Mouse (Mus musculus): ENCODE data around the gene Treml4. TPM values are rescaled to one million over a fixed set of nuclear protein-coding genes. Genes with fewer than 3 reads are reported as not detected.
A peak's percentile ranks its signal among the peaks of the same experiment; 100 is the strongest.

The Treml4 gene
- polyA plus RNA-seq, 1 experiment from 2014 or later = 1.3 TPM

DNA sequence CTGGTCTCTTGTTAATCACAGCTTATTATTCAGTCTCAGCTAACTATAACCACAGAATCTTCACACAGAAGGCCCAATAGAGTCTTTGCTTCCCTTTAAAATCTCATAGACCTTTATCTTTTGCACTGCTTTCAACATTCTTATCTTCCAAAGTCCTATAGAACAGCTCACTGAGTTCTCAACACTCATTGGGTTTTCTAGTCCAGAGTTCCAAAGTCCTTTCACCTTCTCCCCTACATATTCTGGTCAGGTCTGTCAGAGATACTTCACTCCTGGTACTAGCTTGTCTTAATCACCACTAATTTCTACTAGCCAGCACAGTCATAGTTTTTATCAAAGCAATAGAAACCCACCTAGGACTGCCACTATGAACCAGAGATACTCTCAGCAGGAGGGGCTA is 7.5 kb upstream of the Treml4 start:
- no peaks in the 10 kb centered on the region for H3K36me3 ChIP-seq
- no peak overlapping the region for H3K9ac ChIP-seq
- no peak overlapping the region for H3K4me3 ChIP-seq (replicated peaks)
- H3K27me3 ChIP-seq (replicated peaks) = no peaks in the 10 kb centered on the region
- no peak overlapping the region for H3K4me2 ChIP-seq
- H3K4me1 ChIP-seq = no peaks in the 10 kb centered on the region
- no peak for ATAC-seq (ENCODE audit: insufficient read depth, low FRiP score, low read depth)
- no peaks in the 10 kb centered on the region for H3K9me3 ChIP-seq
- no peak overlapping the region for H3K27ac ChIP-seq

DNA sequence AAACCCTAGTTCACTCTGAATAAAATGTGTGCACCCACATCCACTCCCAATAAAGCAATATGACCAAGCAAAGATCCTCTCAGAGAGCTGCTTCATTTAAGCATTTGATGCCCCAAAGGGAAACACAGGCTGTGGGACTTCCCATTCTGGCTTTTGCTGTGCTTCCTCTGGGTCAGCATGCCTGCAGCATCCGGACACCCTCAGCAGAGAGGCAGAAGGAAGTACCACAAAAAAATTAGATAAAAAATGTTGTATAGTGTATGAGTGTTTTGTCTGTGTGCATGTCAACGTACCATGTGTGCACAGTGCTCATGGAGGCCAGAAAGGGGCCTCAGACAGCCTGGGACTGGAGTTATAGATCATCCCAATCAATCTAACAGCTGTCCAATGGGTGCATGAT is 2.2 kb upstream of the Treml4 start:
- Histone ChIP-seq H3K36me3 (no peaks in the 10 kb centered on the region), H3K27ac (no peak overlapping the region), H3K4me3 (replicated peaks) (no peak overlapping the region), H3K4me1 (no peaks in the 10 kb centered on the region), H3K9ac (no peak overlapping the region), H3K27me3 (replicated peaks) (no peaks in the 10 kb centered on the region), H3K9me3 (no peaks in the 10 kb centered on the region), H3K4me2 (no peak overlapping the region)
- ATAC-seq (ENCODE audit: insufficient read depth, low FRiP score, low read depth) = no peak
- 65% methylated on average over 2 of the region's 2 CpGs for WGBS

DNA sequence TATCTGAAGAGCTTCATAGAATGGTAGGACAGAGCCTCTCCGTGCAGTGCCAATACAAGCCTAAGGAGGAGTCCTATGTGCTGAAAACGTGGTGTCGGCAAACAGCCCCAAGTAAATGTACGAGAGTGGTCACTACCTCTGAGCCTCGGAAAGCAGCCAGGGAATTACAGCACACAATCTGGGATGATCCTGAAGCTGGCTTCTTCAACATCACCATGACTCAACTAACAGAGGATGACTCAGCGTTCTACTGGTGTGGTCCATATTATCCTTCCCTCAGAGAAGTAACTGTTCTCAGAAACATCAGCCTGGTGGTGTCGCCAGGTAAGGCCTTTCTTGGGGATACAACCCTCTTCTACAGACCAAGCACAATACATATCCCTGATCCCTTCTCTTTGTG is 567 bp downstream of the Treml4 start:
- Histone ChIP-seq H3K4me2 (no peak overlapping the region), H3K36me3 (no peaks in the 10 kb centered on the region), H3K4me1 (no peaks in the 10 kb centered on the region), H3K9me3 (no peaks in the 10 kb centered on the region), H3K27ac (no peak overlapping the region), H3K4me3 (replicated peaks) (no peak overlapping the region), H3K9ac (no peak overlapping the region), H3K27me3 (replicated peaks) (no peaks in the 10 kb centered on the region)
- WGBS = 85% methylated on average over 7 of the region's 7 CpGs
- ATAC-seq (ENCODE audit: insufficient read depth, low FRiP score, low read depth) = no peak

DNA sequence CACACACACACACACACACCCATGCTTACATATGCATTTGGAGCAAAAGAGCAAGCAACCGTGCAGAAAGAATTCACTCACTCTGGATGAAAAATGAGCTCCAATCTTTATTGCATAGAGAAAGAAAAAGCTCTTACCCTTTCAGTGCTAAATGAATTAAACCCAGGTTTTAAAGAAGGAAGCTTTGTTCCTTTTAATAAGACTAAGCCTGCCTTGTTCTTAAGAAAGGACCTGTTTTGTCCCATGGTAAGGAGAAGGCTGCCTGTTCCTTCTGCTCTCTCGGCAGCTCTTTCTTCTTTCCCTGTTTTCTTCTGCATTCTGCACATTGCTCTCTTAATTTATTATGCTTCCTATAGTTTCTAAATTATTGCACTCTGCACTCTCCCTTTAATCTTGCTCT is 2.0 kb downstream of the Treml4 start:
- Histone ChIP-seq H3K27ac (no peak overlapping the region), H3K4me3 (replicated peaks) (no peak overlapping the region), H3K4me2 (no peak overlapping the region), H3K9ac (no peak overlapping the region), H3K27me3 (replicated peaks) (no peaks in the 10 kb centered on the region), H3K4me1 (no peaks in the 10 kb centered on the region), H3K9me3 (no peaks in the 10 kb centered on the region), H3K36me3 (no peaks in the 10 kb centered on the region)
- no peak for ATAC-seq (ENCODE audit: insufficient read depth, low FRiP score, low read depth)
- 12% methylated on average over 2 of the region's 2 CpGs for WGBS

DNA sequence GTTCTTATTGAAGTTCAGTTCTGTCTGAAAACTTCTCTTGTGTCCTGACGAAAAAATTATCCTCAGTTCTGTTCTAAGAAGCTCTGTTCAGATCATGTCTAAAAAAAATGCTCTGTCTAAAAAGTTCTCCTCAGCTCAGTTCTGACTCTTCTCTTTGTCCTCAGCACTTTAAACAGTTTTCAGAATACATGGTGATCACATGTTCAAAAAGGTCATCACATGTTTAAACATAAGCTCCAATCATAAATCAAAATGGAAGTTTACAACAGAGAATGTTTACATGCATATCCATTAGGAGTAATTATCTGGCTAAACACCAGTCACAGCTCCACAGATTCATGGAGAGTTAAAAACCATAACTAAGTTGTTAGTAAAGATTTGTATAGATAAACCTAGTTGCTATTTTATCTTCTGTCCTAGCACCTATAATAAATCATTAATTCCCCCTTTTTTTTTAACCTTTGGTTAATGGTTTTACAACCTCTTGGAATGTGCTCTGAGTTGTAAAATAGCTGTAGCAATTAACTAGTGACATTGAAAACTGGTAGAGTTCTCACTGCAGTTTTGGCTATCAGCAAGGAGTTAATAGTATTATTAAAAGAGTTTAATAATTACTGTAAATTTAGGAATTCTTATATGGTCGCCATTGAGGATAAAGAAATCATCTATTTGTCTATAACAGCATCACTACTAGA is 2.7 kb downstream of the Treml4 start:
- H3K4me2 ChIP-seq = no peak overlapping the region

DNA sequence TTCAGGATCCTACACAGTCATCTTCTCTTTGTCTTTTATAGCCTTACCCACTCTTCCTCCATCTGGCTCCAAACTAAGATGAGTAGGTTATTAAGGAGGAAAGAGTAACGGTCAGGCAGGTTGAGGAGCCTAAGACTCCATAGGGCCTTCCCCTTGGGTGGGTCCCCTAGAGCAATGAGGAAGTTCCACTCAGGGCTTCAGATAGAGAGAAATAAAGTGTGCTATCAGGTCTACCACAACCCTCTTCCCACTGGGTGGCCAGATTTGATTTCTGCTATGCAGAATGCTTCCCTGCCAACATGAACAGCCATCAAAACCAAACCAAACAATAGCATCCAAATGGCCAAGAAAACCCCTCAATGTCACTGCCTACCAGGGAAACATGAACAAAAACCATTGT is 3.5 kb downstream of the Treml4 start:
- Histone ChIP-seq H3K27ac (no peak overlapping the region), H3K9ac (no peak overlapping the region), H3K9me3 (no peaks in the 10 kb centered on the region), H3K4me1 (no peaks in the 10 kb centered on the region), H3K36me3 (no peaks in the 10 kb centered on the region), H3K4me3 (replicated peaks) (no peak overlapping the region), H3K27me3 (replicated peaks) (no peaks in the 10 kb centered on the region), H3K4me2 (no peak overlapping the region)
- WGBS = 59% methylated on average over 1 of the region's 1 CpGs
- ATAC-seq (ENCODE audit: insufficient read depth, low FRiP score, low read depth) = no peak

More for the DNA sequence above, 2.7 kb downstream of the Treml4 start:
- Histone ChIP-seq H3K27ac (no peak overlapping the region), H3K4me1 (no peaks in the 10 kb centered on the region), H3K9ac (no peak overlapping the region), H3K27me3 (replicated peaks) (no peaks in the 10 kb centered on the region), H3K9me3 (no peaks in the 10 kb centered on the region), H3K36me3 (no peaks in the 10 kb centered on the region), H3K4me3 (replicated peaks) (no peak overlapping the region)
- no peak for ATAC-seq (ENCODE audit: insufficient read depth, low FRiP score, low read depth)
- WGBS = 30% methylated on average over 2 of the region's 2 CpGs

DNA sequence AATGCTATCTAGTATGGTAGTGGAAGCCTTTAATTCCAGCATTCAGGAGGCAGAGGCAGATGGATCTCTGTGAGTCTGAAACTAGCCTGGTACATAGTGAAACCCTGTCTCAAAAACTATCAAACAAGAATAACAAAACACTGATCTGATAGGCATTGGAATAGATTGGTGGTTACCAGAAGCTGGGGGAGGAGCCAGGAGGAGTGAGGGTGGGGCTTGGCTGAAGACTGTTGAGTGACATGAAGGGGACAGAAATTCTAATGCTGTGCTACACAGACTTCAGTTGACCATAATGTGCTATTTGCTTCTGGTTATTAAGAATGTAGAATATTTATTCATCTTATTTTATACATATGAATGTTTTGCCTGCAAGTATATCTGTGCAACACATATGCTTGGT is 4.2 kb downstream of the Treml4 start:
- no peaks in the 10 kb centered on the region for H3K9me3 ChIP-seq
- no peak for ATAC-seq (ENCODE audit: insufficient read depth, low FRiP score, low read depth)
- H3K36me3 ChIP-seq = no peaks in the 10 kb centered on the region
- no peaks in the 10 kb centered on the region for H3K4me1 ChIP-seq
- H3K4me3 ChIP-seq (replicated peaks) = no peak overlapping the region
- H3K27me3 ChIP-seq (replicated peaks) = no peaks in the 10 kb centered on the region
- no peak overlapping the region for H3K4me2 ChIP-seq
- no peak overlapping the region for H3K9ac ChIP-seq
- H3K27ac ChIP-seq = no peak overlapping the region

DNA sequence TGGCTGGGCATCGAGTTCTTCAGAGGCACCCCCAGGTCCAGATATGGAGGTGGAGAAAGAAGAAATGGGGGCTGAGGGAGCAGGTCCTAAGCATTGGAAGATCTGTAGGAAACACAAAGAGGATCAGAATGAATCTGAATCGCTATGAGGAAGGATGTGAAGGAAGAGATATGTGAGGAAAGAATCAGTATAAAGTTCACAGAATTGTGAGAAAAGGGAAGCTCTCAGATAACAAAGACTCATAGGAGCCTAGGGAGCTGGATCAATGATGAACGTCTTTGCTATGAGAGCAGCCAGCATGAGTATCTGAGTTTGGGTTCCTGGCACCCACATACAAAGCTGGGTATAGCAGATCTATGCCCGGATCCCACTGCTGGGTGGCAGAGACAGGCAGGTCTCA is 5.7 kb downstream of the Treml4 start:
- ATAC-seq (ENCODE audit: insufficient read depth, low FRiP score, low read depth) = no peak
- WGBS = 71% methylated on average over 4 of the region's 4 CpGs
- H3K9me3 ChIP-seq = no peaks in the 10 kb centered on the region
- H3K4me3 ChIP-seq (replicated peaks) = no peak overlapping the region
- H3K27me3 ChIP-seq (replicated peaks) = no peaks in the 10 kb centered on the region
- H3K4me2 ChIP-seq = no peak overlapping the region
- no peaks in the 10 kb centered on the region for H3K36me3 ChIP-seq
- H3K27ac ChIP-seq = no peak overlapping the region
- H3K9ac ChIP-seq = no peak overlapping the region
- no peaks in the 10 kb centered on the region for H3K4me1 ChIP-seq

DNA sequence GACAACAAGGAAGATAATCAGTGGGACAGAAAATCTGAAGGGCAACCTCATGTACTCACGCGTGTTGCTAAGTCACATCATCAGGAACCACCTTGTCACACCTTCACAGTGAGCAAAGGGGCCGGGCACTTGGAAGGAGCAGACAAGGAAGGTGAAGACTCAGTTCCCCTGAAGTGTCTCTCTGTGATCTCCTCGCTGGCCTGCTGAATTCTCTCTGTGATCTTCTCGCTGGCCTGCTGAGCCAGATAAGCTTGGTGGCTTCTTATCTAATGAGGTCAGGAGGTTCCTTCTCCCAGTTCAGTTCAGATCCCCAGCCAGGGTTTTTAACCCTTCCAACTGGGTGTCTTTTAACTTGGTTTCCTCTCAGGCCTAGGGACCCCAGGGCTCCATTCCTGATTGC is 8.1 kb downstream of the Treml4 start:
- Histone ChIP-seq H3K36me3 (no peaks in the 10 kb centered on the region), H3K27me3 (replicated peaks) (no peaks in the 10 kb centered on the region), H3K9ac (no peak overlapping the region), H3K4me2 (no peak overlapping the region), H3K4me3 (replicated peaks) (no peak overlapping the region), H3K27ac (no peak overlapping the region), H3K9me3 (no peaks in the 10 kb centered on the region), H3K4me1 (no peaks in the 10 kb centered on the region)
- ATAC-seq (ENCODE audit: insufficient read depth, low FRiP score, low read depth) = peak; percentile 87; the same call in 1 of the 2 replicates
- WGBS = 62% methylated on average over 5 of the region's 5 CpGs

DNA sequence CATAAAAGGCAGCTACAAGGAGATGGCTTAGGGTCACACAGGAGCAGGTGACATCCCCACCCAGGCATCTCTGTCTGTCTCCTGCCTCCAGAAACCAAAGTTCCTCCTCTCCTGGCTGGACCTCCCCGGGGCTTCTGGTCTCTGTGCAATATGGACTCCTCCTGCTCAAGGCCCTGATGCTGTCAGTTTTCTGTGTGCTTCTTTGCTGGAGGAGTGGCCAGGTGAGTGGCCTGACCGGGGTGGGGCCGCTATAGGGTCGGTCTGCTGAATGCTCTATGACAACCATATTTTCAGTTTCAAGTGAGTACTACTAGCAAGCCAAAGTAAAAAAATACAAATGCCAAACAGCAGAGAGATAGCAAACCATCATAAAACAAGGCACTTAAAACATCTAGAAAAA is 8.5 kb downstream of the Treml4 start:
- no peak overlapping the region for H3K27ac ChIP-seq
- no peak overlapping the region for H3K4me2 ChIP-seq
- 76% methylated on average over 4 of the region's 4 CpGs for WGBS
- H3K9ac ChIP-seq = no peak overlapping the region
- no peaks in the 10 kb centered on the region for H3K4me1 ChIP-seq
- no peaks in the 10 kb centered on the region for H3K36me3 ChIP-seq
- H3K9me3 ChIP-seq = no peaks in the 10 kb centered on the region
- no peak overlapping the region for H3K4me3 ChIP-seq (replicated peaks)
- no peak for ATAC-seq (ENCODE audit: insufficient read depth, low FRiP score, low read depth)
- no peaks in the 10 kb centered on the region for H3K27me3 ChIP-seq (replicated peaks)

DNA sequence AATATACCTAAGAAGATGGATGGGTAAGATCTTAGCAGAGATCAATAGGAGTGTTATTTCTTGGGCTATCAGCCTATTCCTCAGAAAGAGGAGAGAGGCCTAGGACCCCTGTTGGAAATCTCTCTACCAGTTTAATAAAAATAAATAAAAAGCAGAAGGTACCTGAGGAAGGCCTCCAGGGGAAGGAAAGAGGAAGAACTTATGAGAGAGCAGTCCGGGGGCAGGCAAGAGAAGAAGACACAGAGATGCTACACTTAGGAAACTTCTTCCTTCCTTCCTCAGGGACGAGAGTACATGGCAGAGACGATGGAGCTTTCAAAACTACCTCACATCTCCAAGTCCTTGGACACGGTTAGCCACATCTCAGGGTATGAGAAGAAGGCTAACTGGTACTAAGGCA is 10.0 kb downstream of the Treml4 start:
- Histone ChIP-seq H3K27me3 (replicated peaks) (no peaks in the 10 kb centered on the region), H3K4me2 (no peak overlapping the region), H3K9ac (no peak overlapping the region), H3K9me3 (no peaks in the 10 kb centered on the region), H3K4me1 (no peaks in the 10 kb centered on the region), H3K36me3 (no peaks in the 10 kb centered on the region), H3K4me3 (replicated peaks) (no peak overlapping the region), H3K27ac (no peak overlapping the region; the same call in 1 of the 2 replicates)
- no peak for ATAC-seq (ENCODE audit: insufficient read depth, low FRiP score, low read depth)
- WGBS = 85% methylated on average over 4 of the region's 4 CpGs

DNA sequence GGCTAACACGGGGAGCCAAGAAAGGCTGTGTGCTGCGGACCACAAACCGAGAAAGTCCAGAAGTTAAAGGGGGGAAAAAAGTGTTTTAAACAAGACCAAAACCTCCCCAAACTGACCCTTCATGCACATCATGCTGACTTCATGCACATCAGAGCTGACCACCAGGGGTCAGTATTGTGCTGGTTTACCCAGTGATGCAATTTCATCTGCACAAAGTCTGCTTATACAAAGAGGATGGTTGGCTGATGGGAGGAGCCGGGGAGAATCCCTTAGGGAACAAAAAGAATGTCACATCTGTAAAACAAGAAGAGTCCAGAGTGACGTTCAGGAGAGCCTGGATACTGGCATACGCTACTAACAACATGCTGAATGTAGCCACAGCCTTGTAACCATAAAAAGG is 10.8 kb downstream of the Treml4 start:
- Histone ChIP-seq H3K36me3 (no peaks in the 10 kb centered on the region), H3K4me1 (no peaks in the 10 kb centered on the region), H3K4me3 (replicated peaks) (no peak overlapping the region), H3K9me3 (no peaks in the 10 kb centered on the region), H3K27me3 (replicated peaks) (no peaks in the 10 kb centered on the region), H3K9ac (no peak overlapping the region), H3K27ac (no peak overlapping the region), H3K4me2 (no peak overlapping the region)
- no peak for ATAC-seq (ENCODE audit: insufficient read depth, low FRiP score, low read depth)
- WGBS = 33% methylated on average over 6 of the region's 6 CpGs

DNA sequence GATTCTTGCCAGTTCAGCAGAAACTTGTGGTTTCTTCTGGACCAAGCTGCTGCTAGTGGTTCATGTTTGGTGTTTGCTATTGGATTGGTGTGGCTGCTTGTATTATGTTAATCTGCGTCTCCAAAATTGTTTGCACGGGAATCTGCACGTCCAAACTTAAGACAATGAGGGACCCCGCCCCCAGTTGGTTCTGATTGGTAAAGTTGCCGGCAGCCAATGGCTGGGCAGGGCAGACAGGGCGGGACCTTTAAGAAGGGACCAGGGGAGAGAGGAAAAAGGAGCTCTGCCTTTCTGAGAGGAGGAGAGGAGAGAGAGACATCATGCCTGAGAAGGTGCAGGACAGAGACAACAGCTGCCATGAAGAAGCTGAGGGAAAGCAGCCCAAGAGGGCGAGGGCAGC is 11.6 kb downstream of the Treml4 start:
- H3K4me1 ChIP-seq = 0 out of 2 replicates have a peak, but pooled peaks cover under 1% of the 10 kb centered on the region
- no peak for ATAC-seq (ENCODE audit: insufficient read depth, low FRiP score, low read depth)
- WGBS = 55% methylated on average over 7 of the region's 7 CpGs
- no peaks in the 10 kb centered on the region for H3K36me3 ChIP-seq
- no peak overlapping the region for H3K27ac ChIP-seq
- no peak overlapping the region for H3K9ac ChIP-seq
- H3K9me3 ChIP-seq = no peaks in the 10 kb centered on the region
- no peak overlapping the region for H3K4me3 ChIP-seq (replicated peaks)
- H3K4me2 ChIP-seq = no peak overlapping the region
- no peaks in the 10 kb centered on the region for H3K27me3 ChIP-seq (replicated peaks)
